Mouse (Mus musculus): ENCODE measurements around the gene Actn2. TPM values are rescaled to one million over a fixed set of nuclear protein-coding genes. Genes with fewer than 3 reads are reported as not detected.
A peak's percentile ranks its signal among the peaks of the same experiment; 100 is the strongest.

Actn2 gene
- polyA plus RNA-seq (2014; fragmentation: Nextera tagmentation; extraction: Ambion mirVana) = 4.8 and 5.4 TPM in 2 replicates

GRCm38 (mm10) chr13:12340183-12340975 lies at the start of gene Actn2:
TSS of gene Actn2 (minus strand) at chr13:12340760.
- peak; percentile 100 for ATAC-seq (ENCODE audit: low read depth)
- under 1% methylated on average over 34 of the region's 43 CpGs for WGBS
- Histone ChIP-seq H3K4me2 (ENCODE audit: low read depth, low read length) (peak within 1 kb of the TSS; percentile 73), H3K27me3 (ENCODE audit: control insufficient read depth, insufficient read depth, low read length) (no peaks in the 10 kb centered on the region), H3K4me1 (ENCODE audit: control insufficient read depth, insufficient read depth, low read length) (no peaks in the 10 kb centered on the region), H3K9me3 (ENCODE audit: control insufficient read depth, low read length) (no peaks in the 10 kb centered on the region), H3K4me3 (ENCODE audit: low read depth, low read length) (peak within 1 kb of the TSS; percentile 39), H3K9ac (replicated peaks; ENCODE audit: low read depth, low read length) (peak within 1 kb of the TSS; percentile 56), H3K36me3 (ENCODE audit: control insufficient read depth, insufficient read depth, low read length) (no peaks in the 10 kb centered on the region), H3K27ac (ENCODE audit: low read depth, low read length) (no peak within 1 kb of the TSS)

- H3K4me3 ChIP-seq (ENCODE audit: low read depth, low read length) = no peak overlapping the region
- H3K4me2 ChIP-seq (ENCODE audit: low read depth, low read length) = no peak overlapping the region
- no peak for ATAC-seq (ENCODE audit: low read depth)
- H3K9me3 ChIP-seq (ENCODE audit: control insufficient read depth, low read length) = no peaks in the 10 kb centered on the region
- no peaks in the 10 kb centered on the region for H3K36me3 ChIP-seq (ENCODE audit: control insufficient read depth, insufficient read depth, low read length)
- H3K4me1 ChIP-seq (ENCODE audit: control insufficient read depth, insufficient read depth, low read length) = no peaks in the 10 kb centered on the region
- H3K27ac ChIP-seq (ENCODE audit: low read depth, low read length) = no peak overlapping the region
- H3K9ac ChIP-seq (replicated peaks; ENCODE audit: low read depth, low read length) = no peak overlapping the region
- H3K27me3 ChIP-seq (ENCODE audit: control insufficient read depth, insufficient read depth, low read length) = no peaks in the 10 kb centered on the region
Observed at GRCm38 (mm10) chr13:12386286-12386685, 45.7 kb upstream of the Actn2 start.

GRCm38 (mm10) chr13:12384796-12385195 lies 44.2 kb upstream of the Actn2 start:
- Histone ChIP-seq H3K27me3 (ENCODE audit: control insufficient read depth, insufficient read depth, low read length) (no peaks in the 10 kb centered on the region), H3K4me3 (ENCODE audit: low read depth, low read length) (no peak overlapping the region), H3K36me3 (ENCODE audit: control insufficient read depth, insufficient read depth, low read length) (no peaks in the 10 kb centered on the region), H3K9ac (replicated peaks; ENCODE audit: low read depth, low read length) (no peak overlapping the region), H3K4me2 (ENCODE audit: low read depth, low read length) (no peak overlapping the region), H3K27ac (ENCODE audit: low read depth, low read length) (no peak overlapping the region), H3K9me3 (ENCODE audit: control insufficient read depth, low read length) (no peaks in the 10 kb centered on the region), H3K4me1 (ENCODE audit: control insufficient read depth, insufficient read depth, low read length) (no peaks in the 10 kb centered on the region)
- no peak for ATAC-seq (ENCODE audit: low read depth)

GRCm38 (mm10) chr13:12376778-12377177 lies 36.2 kb upstream of the Actn2 start:
- WGBS = 69% methylated on average over 1 of the region's 1 CpGs
- no peak for ATAC-seq (ENCODE audit: low read depth)

GRCm38 (mm10) chr13:12372755-12373154 lies 32.2 kb upstream of the Actn2 start:
- Histone ChIP-seq H3K9me3 (ENCODE audit: control insufficient read depth, low read length) (no peaks in the 10 kb centered on the region), H3K4me1 (ENCODE audit: control insufficient read depth, insufficient read depth, low read length) (no peaks in the 10 kb centered on the region), H3K4me2 (ENCODE audit: low read depth, low read length) (no peak overlapping the region), H3K27me3 (ENCODE audit: control insufficient read depth, insufficient read depth, low read length) (no peaks in the 10 kb centered on the region), H3K27ac (ENCODE audit: low read depth, low read length) (no peak overlapping the region), H3K36me3 (ENCODE audit: control insufficient read depth, insufficient read depth, low read length) (no peaks in the 10 kb centered on the region), H3K9ac (replicated peaks; ENCODE audit: low read depth, low read length) (no peak overlapping the region), H3K4me3 (ENCODE audit: low read depth, low read length) (no peak overlapping the region)
- no peak for ATAC-seq (ENCODE audit: low read depth)
- 82% methylated on average over 3 of the region's 3 CpGs for WGBS

More at GRCm38 (mm10) chr13:12376778-12377177, 36.2 kb upstream of the Actn2 start:
- Histone ChIP-seq H3K9ac (replicated peaks; ENCODE audit: low read depth, low read length) (no peak overlapping the region), H3K4me2 (ENCODE audit: low read depth, low read length) (no peak overlapping the region), H3K36me3 (ENCODE audit: control insufficient read depth, insufficient read depth, low read length) (no peaks in the 10 kb centered on the region), H3K27ac (ENCODE audit: low read depth, low read length) (no peak overlapping the region), H3K4me1 (ENCODE audit: control insufficient read depth, insufficient read depth, low read length) (no peaks in the 10 kb centered on the region), H3K9me3 (ENCODE audit: control insufficient read depth, low read length) (no peaks in the 10 kb centered on the region), H3K27me3 (ENCODE audit: control insufficient read depth, insufficient read depth, low read length) (no peaks in the 10 kb centered on the region), H3K4me3 (ENCODE audit: low read depth, low read length) (no peak overlapping the region)

- no peak for ATAC-seq (ENCODE audit: low read depth)
- no peaks in the 10 kb centered on the region for H3K9me3 ChIP-seq (ENCODE audit: control insufficient read depth, low read length)
- no peaks in the 10 kb centered on the region for H3K27me3 ChIP-seq (ENCODE audit: control insufficient read depth, insufficient read depth, low read length)
- no peaks in the 10 kb centered on the region for H3K36me3 ChIP-seq (ENCODE audit: control insufficient read depth, insufficient read depth, low read length)
- no peak overlapping the region for H3K4me3 ChIP-seq (ENCODE audit: low read depth, low read length)
- H3K9ac ChIP-seq (replicated peaks; ENCODE audit: low read depth, low read length) = no peak overlapping the region
- WGBS = 87% methylated on average over 11 of the region's 11 CpGs
- H3K27ac ChIP-seq (ENCODE audit: low read depth, low read length) = no peak overlapping the region
- no peak overlapping the region for H3K4me2 ChIP-seq (ENCODE audit: low read depth, low read length)
- H3K4me1 ChIP-seq (ENCODE audit: control insufficient read depth, insufficient read depth, low read length) = no peaks in the 10 kb centered on the region
Observed at GRCm38 (mm10) chr13:12369930-12370329, 29.4 kb upstream of the Actn2 start.

- Histone ChIP-seq H3K4me3 (ENCODE audit: low read depth, low read length) (no peak overlapping the region), H3K4me1 (ENCODE audit: control insufficient read depth, insufficient read depth, low read length) (no peaks in the 10 kb centered on the region), H3K27ac (ENCODE audit: low read depth, low read length) (no peak overlapping the region), H3K4me2 (ENCODE audit: low read depth, low read length) (no peak overlapping the region), H3K36me3 (ENCODE audit: control insufficient read depth, insufficient read depth, low read length) (no peaks in the 10 kb centered on the region), H3K9me3 (ENCODE audit: control insufficient read depth, low read length) (no peaks in the 10 kb centered on the region), H3K9ac (replicated peaks; ENCODE audit: low read depth, low read length) (no peak overlapping the region), H3K27me3 (ENCODE audit: control insufficient read depth, insufficient read depth, low read length) (no peaks in the 10 kb centered on the region)
- 50% methylated on average over 8 of the region's 8 CpGs for WGBS
- ATAC-seq (ENCODE audit: low read depth) = no peak; the same call in 1 of the 2 replicates
Observed at GRCm38 (mm10) chr13:12369041-12369621, 28.6 kb upstream of the Actn2 start.

- Histone ChIP-seq H3K27ac (ENCODE audit: low read depth, low read length) (no peak overlapping the region), H3K9ac (replicated peaks; ENCODE audit: low read depth, low read length) (no peak overlapping the region), H3K4me2 (ENCODE audit: low read depth, low read length) (no peak overlapping the region), H3K4me3 (ENCODE audit: low read depth, low read length) (no peak overlapping the region), H3K36me3 (ENCODE audit: control insufficient read depth, insufficient read depth, low read length) (no peaks in the 10 kb centered on the region), H3K9me3 (ENCODE audit: control insufficient read depth, low read length) (no peaks in the 10 kb centered on the region), H3K27me3 (ENCODE audit: control insufficient read depth, insufficient read depth, low read length) (no peaks in the 10 kb centered on the region), H3K4me1 (ENCODE audit: control insufficient read depth, insufficient read depth, low read length) (no peaks in the 10 kb centered on the region)
- ATAC-seq (ENCODE audit: low read depth) = no peak
- WGBS = 88% methylated on average over 4 of the region's 4 CpGs
Observed at GRCm38 (mm10) chr13:12361486-12361885, 20.9 kb upstream of the Actn2 start.

- H3K27me3 ChIP-seq (ENCODE audit: control insufficient read depth, insufficient read depth, low read length) = no peaks in the 10 kb centered on the region
- no peak for ATAC-seq (ENCODE audit: low read depth)
- no peak overlapping the region for H3K9ac ChIP-seq (replicated peaks; ENCODE audit: low read depth, low read length)
- H3K4me3 ChIP-seq (ENCODE audit: low read depth, low read length) = no peak overlapping the region
- WGBS = 77% methylated on average over 5 of the region's 5 CpGs
- no peak overlapping the region for H3K27ac ChIP-seq (ENCODE audit: low read depth, low read length)
- no peaks in the 10 kb centered on the region for H3K4me1 ChIP-seq (ENCODE audit: control insufficient read depth, insufficient read depth, low read length)
- H3K4me2 ChIP-seq (ENCODE audit: low read depth, low read length) = no peak overlapping the region
- no peaks in the 10 kb centered on the region for H3K36me3 ChIP-seq (ENCODE audit: control insufficient read depth, insufficient read depth, low read length)
- no peaks in the 10 kb centered on the region for H3K9me3 ChIP-seq (ENCODE audit: control insufficient read depth, low read length)
Observed at GRCm38 (mm10) chr13:12357554-12357953, 17.0 kb upstream of the Actn2 start.

Measured in neural tube, embryonic 14.5 days (tissue).